In the genomic region with DNA sequence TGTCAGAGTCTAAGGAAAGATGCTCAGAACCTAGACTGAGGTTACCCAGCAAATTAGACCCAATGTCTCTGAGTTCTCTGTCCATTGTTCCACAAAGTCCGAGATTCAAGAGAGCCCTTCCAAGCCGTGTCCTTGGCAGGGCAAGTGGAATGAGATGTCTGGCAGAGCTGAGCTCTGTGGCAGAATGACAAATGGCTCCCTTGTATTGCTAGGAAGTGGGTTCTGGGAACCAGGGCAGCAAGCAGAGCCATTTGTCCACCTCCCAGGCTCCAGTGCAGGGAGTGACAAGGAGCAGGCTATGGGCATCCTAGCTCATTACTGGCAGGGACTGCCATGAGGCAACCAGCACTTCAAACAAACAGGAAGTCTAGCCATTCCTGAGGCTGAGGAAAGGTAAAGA, we compare ENCODE assay signal across 11 mouse cellular contexts.
A peak's percentile ranks its signal among the peaks of the same experiment; 100 is the strongest.
DNase-seq lines count a peak whose midpoint lies in the region; ATAC-seq and TF ChIP-seq lines count a peak whose summit lies in the region.
"Had no signal": no experiment of that assay in that cellular context is flagged by ENCODE, and none has a peak within 500 bp of the region (broad histone marks: within the 10 kb centered on the region; RNA-seq: fewer than 3 reads in every experiment).

No protein-coding gene starts in this region.

- TF ChIP-seq POLR2A in cortical plate, adult 2 months (IDR thresholded peaks at IDR 0.05; ENCODE audit: extremely low read depth, insufficient read depth, low read length): no peak

- no peak overlapping the region for H3K4me3 ChIP-seq in cortical plate, adult 2 months (ENCODE audit: insufficient read depth, low read length)
- H3K4me3 ChIP-seq in midbrain, embryonic 13.5 days (replicated peaks): no peak overlapping the region
- H3K4me3 ChIP-seq: liver, embryonic 15.5 days had no signal

- H3K4me2 ChIP-seq in midbrain, embryonic 13.5 days (replicated peaks): no peak overlapping the region
- H3K4me2 ChIP-seq: liver, embryonic 15.5 days had no signal

- no peak for ATAC-seq in midbrain, embryonic 13.5 days
- ATAC-seq: Patski had no signal

- no peaks in the 10 kb centered on the region for H3K36me3 ChIP-seq in midbrain, embryonic 13.5 days
- H3K36me3 ChIP-seq: liver, embryonic 15.5 days had no signal

- H3K9ac ChIP-seq in midbrain, embryonic 13.5 days (replicated peaks): no peak overlapping the region
- H3K9ac ChIP-seq: liver, embryonic 15.5 days had no signal

- peak; percentile 55 for DNase-seq in heart, adult 11 months
- DNase-seq in heart, adult 8-10 months (ENCODE audit: low spot score): no peak
- DNase-seq in adrenal gland, postnatal 10 days: peak; percentile 28
- peak; percentile 68 to 69 for DNase-seq in layer of hippocampus, postnatal 36 days
- no peak for DNase-seq in adipocyte (ENCODE audit: low spot score)
- DNase-seq in thymus, postnatal 4 days: no peak
- DNase-seq: kidney, postnatal 4 days had no signal

- no peaks in the 10 kb centered on the region; the same call in 1 of the 2 replicates for H3K9me3 ChIP-seq in midbrain, embryonic 13.5 days
- H3K9me3 ChIP-seq: liver, embryonic 15.5 days had no signal

- no peak for TF ChIP-seq CTCF in cortical plate, adult 2 months (IDR thresholded peaks at IDR 0.05; ENCODE audit: extremely low read depth, insufficient read depth, low read length)

- no peaks in the 10 kb centered on the region for H3K27me3 ChIP-seq in midbrain, embryonic 13.5 days

- WGBS in midbrain, embryonic 13.5 days: 78% methylated on average over 2 of the region's 2 CpGs

- H3K27ac ChIP-seq in cortical plate, adult 2 months (ENCODE audit: insufficient read depth, low read length): peak overlapping the region; percentile 66; the same call in 1 of the 2 replicates
- no peak overlapping the region for H3K27ac ChIP-seq in midbrain, embryonic 13.5 days
- H3K27ac ChIP-seq: liver, embryonic 15.5 days had no signal

- peaks cover 12% of the 10 kb centered on the region for H3K4me1 ChIP-seq in cortical plate, adult 2 months (ENCODE audit: control insufficient read depth, insufficient read depth, low read length)
- peaks cover 43% of the 10 kb centered on the region for H3K4me1 ChIP-seq in midbrain, embryonic 13.5 days (replicated peaks)
- H3K4me1 ChIP-seq: liver, embryonic 15.5 days had no signal

Comparison
In these comparisons a context has a peak if more than half of its experiments do, and no peak if none do; other contexts are left out.
1. DNase-seq: peak in heart, adult 11 months (single experiment), adrenal gland, postnatal 10 days (single experiment) and layer of hippocampus, postnatal 36 days (2 of 2); none in heart, adult 8-10 months (single experiment), adipocyte (single experiment) and thymus, postnatal 4 days (single experiment).